Mouse (Mus musculus) heart, embryonic 16.5 days (tissue): ENCODE measurements around the gene Aicda. TPM values are rescaled to one million over a fixed set of nuclear protein-coding genes. Genes with fewer than 3 reads are reported as not detected.
"Not testable (repeated sequence)": the region's sequence is repeated elsewhere in the genome, so short reads cannot be mapped to it uniquely, and the experiment has no call there.

Source experiments
- ATAC-seq: fragments of 200-750 bp; cut with Nextera tagmentation; replicated peaks from 2 replicates; pipeline ENCODE4 v1.8.0; 2017; ENCODE audit warnings: moderate number of reproducible peaks; ENCODE audit not compliant: insufficient read depth, low FRiP score; ENCODE audit errors: extremely low read depth
- H3K27ac ChIP-seq: fragments of 300-500 bp; sonication (generic); 2 replicates; pipeline ENCODE4 v1.5.1; 2014; ENCODE audit warnings: mild to moderate bottlenecking, low read length, control low read depth, moderate library complexity
- H3K27me3 ChIP-seq: fragments of 300-500 bp; sonication (generic); 2 replicates; pipeline ENCODE4 v1.6.1; 2014; ENCODE audit warnings: low read length, mixed read lengths; ENCODE audit not compliant: control insufficient read depth, insufficient read depth
- H3K36me3 ChIP-seq: fragments of 300-500 bp; sonication (generic); 2 replicates; pipeline ENCODE4 v1.6.1; 2014; ENCODE audit not compliant: control insufficient read depth, insufficient read depth
- H3K4me1 ChIP-seq: fragments of 300-500 bp; sonication (generic); 2 replicates; pipeline ENCODE4 v1.6.1; 2014; ENCODE audit warnings: low read length, mixed read lengths; ENCODE audit not compliant: control insufficient read depth, insufficient read depth
- H3K4me2 ChIP-seq: fragments of 300-500 bp; sonication (generic); 2 replicates; pipeline ENCODE4 v1.6.1; 2014; ENCODE audit warnings: low read depth, mild to moderate bottlenecking, control low read depth, low read length
- H3K4me3 ChIP-seq: fragments of 300-500 bp; sonication (generic); 2 replicates; pipeline ENCODE4 v1.5.1; 2014; ENCODE audit warnings: mild to moderate bottlenecking, control low read depth, low read length
- H3K9ac ChIP-seq: fragments of 300-500 bp; sonication (generic); 2 replicates; pipeline ENCODE4 v1.6.1; 2014; ENCODE audit warnings: low read length, control low read depth
- H3K9me3 ChIP-seq: fragments of 300-500 bp; sonication (generic); replicated peaks from 2 replicates; pipeline ENCODE4 v1.6.1; 2016; ENCODE audit warnings: low read length; ENCODE audit not compliant: control insufficient read depth
- WGBS: fragments of 180-500 bp; shearing (Covaris S2); extraction: QIAGEN DNeasy Blood & Tissue Kit; methylation state at CpG from one replicate; pipeline ENCODE4 v1.1.7; 2014; 5-methylcytosine and 5-hydroxymethylcytosine counted together
- polyA plus RNA-seq: library from polyadenylated mRNA; unstranded; fragments of >200 nt; fragmentation: Nextera tagmentation; extraction: Ambion mirVana; gene quantifications from 2 replicates; pipeline ENCODE4 v1.2.1, GENCODE M21; 2015

The Aicda gene
- not detected in 2 replicates for polyA plus RNA-seq

- H3K4me3 ChIP-seq, result no peak within 1 kb of the TSS
- WGBS, result 59% methylated on average over 9 of the region's 9 CpGs
- H3K9me3 ChIP-seq, result no peaks in the 10 kb centered on the region
- ATAC-seq, result no peak
- H3K36me3 ChIP-seq, result no peaks in the 10 kb centered on the region
- H3K9ac ChIP-seq, result no peak within 1 kb of the TSS
- H3K4me2 ChIP-seq, result no peak within 1 kb of the TSS
- no peaks in the 10 kb centered on the region for H3K4me1 ChIP-seq
- no peaks in the 10 kb centered on the region for H3K27me3 ChIP-seq
- no peak within 1 kb of the TSS for H3K27ac ChIP-seq
Observed at GRCm38 (mm10) chr6:122553606-122554005, at the start of gene Aicda. Gene Aicda (plus strand): TSS chr6:122553801.

- H3K36me3 ChIP-seq, result no peaks in the 10 kb centered on the region
- no peak overlapping the region for H3K4me3 ChIP-seq
- no peaks in the 10 kb centered on the region for H3K4me1 ChIP-seq
- H3K4me2 ChIP-seq, result no peak overlapping the region
- no peaks in the 10 kb centered on the region for H3K9me3 ChIP-seq
- 69% methylated on average over 4 of the region's 4 CpGs for WGBS
- H3K27ac ChIP-seq, result no peak overlapping the region
- peaks cover 2% of the 10 kb centered on the region; the same call in 1 of the 2 replicates for H3K27me3 ChIP-seq
- ATAC-seq, result no peak
- H3K9ac ChIP-seq, result no peak overlapping the region
Observed at GRCm38 (mm10) chr6:122505041-122505440, 48.6 kb upstream of the Aicda start.

GRCm38 (mm10) chr6:122505545-122505944 lies 48.1 kb upstream of the Aicda start, which contains the start of gene Mfap5:
Gene Mfap5 (plus strand): TSS chr6:122505845.
- H3K36me3 ChIP-seq, result no peaks in the 10 kb centered on the region
- no peaks in the 10 kb centered on the region for H3K4me1 ChIP-seq
- WGBS, result 89% methylated on average over 3 of the region's 3 CpGs
- H3K27me3 ChIP-seq, result peaks cover 2% of the 10 kb centered on the region; the same call in 1 of the 2 replicates
- H3K4me3 ChIP-seq, result no peak within 1 kb of the TSS
- H3K4me2 ChIP-seq, result no peak within 1 kb of the TSS
- no peak within 1 kb of the TSS for H3K27ac ChIP-seq
- no peaks in the 10 kb centered on the region for H3K9me3 ChIP-seq
- no peak for ATAC-seq
- H3K9ac ChIP-seq, result no peak within 1 kb of the TSS

GRCm38 (mm10) chr6:122508494-122508893 lies 45.1 kb upstream of the Aicda start:
- Histone ChIP-seq H3K4me2 (no peak overlapping the region), H3K27me3 (peaks cover 2% of the 10 kb centered on the region; the same call in 1 of the 2 replicates), H3K9ac (no peak overlapping the region), H3K4me3 (no peak overlapping the region), H3K27ac (peak overlapping the region; percentile 72), H3K36me3 (no peaks in the 10 kb centered on the region), H3K4me1 (no peaks in the 10 kb centered on the region), H3K9me3 (no peaks in the 10 kb centered on the region)
- WGBS, result 60% methylated on average over 8 of the region's 8 CpGs
- ATAC-seq, result peak; percentile 88

GRCm38 (mm10) chr6:122512914-122513878 lies 40.4 kb upstream of the Aicda start:
- Histone ChIP-seq H3K27ac (no peak overlapping the region), H3K4me3 (no peak overlapping the region)

GRCm38 (mm10) chr6:122514312-122514711 lies 39.3 kb upstream of the Aicda start:
- WGBS, result 65% methylated on average over 3 of the region's 3 CpGs
- Histone ChIP-seq H3K4me3 (no peak overlapping the region), H3K36me3 (no peaks in the 10 kb centered on the region), H3K4me2 (peak overlapping the region; percentile 17; the same call in 1 of the 2 replicates), H3K27me3 (no peaks in the 10 kb centered on the region), H3K9ac (no peak overlapping the region), H3K27ac (no peak overlapping the region), H3K9me3 (no peaks in the 10 kb centered on the region; the same call in 1 of the 2 replicates), H3K4me1 (no peaks in the 10 kb centered on the region)
- no peak for ATAC-seq

More at GRCm38 (mm10) chr6:122512914-122513878, 40.4 kb upstream of the Aicda start:
- Histone ChIP-seq H3K27me3 (no peaks in the 10 kb centered on the region), H3K4me1 (no peaks in the 10 kb centered on the region), H3K9ac (no peak overlapping the region), H3K4me2 (peak overlapping the region; percentile 17), H3K36me3 (no peaks in the 10 kb centered on the region), H3K9me3 (no peaks in the 10 kb centered on the region; the same call in 1 of the 2 replicates)
- 49% methylated on average over 12 of the region's 12 CpGs for WGBS
- peak; percentile 50 for ATAC-seq

- not testable (repeated sequence) for H3K36me3 ChIP-seq, H3K27me3 ChIP-seq, H3K9me3 ChIP-seq, H3K4me2 ChIP-seq, H3K27ac ChIP-seq, H3K4me3 ChIP-seq, ATAC-seq, H3K9ac ChIP-seq, H3K4me1 ChIP-seq
- WGBS, result 84% methylated on average over 2 of the region's 2 CpGs
Observed at GRCm38 (mm10) chr6:122515762-122516161, 37.8 kb upstream of the Aicda start.

GRCm38 (mm10) chr6:122517668-122518067 lies 35.9 kb upstream of the Aicda start:
- Histone ChIP-seq H3K36me3 (no peaks in the 10 kb centered on the region), H3K27ac (no peak overlapping the region), H3K9me3 (no peaks in the 10 kb centered on the region; the same call in 1 of the 2 replicates), H3K9ac (no peak overlapping the region), H3K27me3 (no peaks in the 10 kb centered on the region), H3K4me3 (no peak overlapping the region), H3K4me1 (no peaks in the 10 kb centered on the region), H3K4me2 (no peak overlapping the region)
- 63% methylated on average over 1 of the region's 1 CpGs for WGBS
- ATAC-seq, result no peak

GRCm38 (mm10) chr6:122519384-122519783 lies 34.2 kb upstream of the Aicda start:
- WGBS, result 35% methylated on average over 2 of the region's 2 CpGs
- Histone ChIP-seq H3K27ac (no peak overlapping the region), H3K9ac (no peak overlapping the region), H3K36me3 (no peaks in the 10 kb centered on the region), H3K4me1 (no peaks in the 10 kb centered on the region), H3K27me3 (no peaks in the 10 kb centered on the region), H3K4me3 (no peak overlapping the region), H3K9me3 (no peaks in the 10 kb centered on the region; the same call in 1 of the 2 replicates), H3K4me2 (no peak overlapping the region)
- ATAC-seq, result no peak
